Mouse (Mus musculus) lung, embryonic 16.5 days (tissue): ENCODE results near the gene Lsamp. TPM values are rescaled to one million over a fixed set of nuclear protein-coding genes. Genes with fewer than 3 reads are reported as not detected.

ENCODE experiments used
- ATAC-seq: fragments of 200-750 bp; cut with Nextera tagmentation; 2 replicates; pipeline ENCODE4 v1.8.0; 2017; ENCODE audit warnings: low read depth, mild to moderate bottlenecking, moderate library complexity
- H3K27ac ChIP-seq: fragments of 300-500 bp; sonication (generic); 2 replicates; pipeline ENCODE4 v1.5.1; 2014; ENCODE audit warnings: mild to moderate bottlenecking, control low read depth, low read length
- H3K27me3 ChIP-seq: fragments of 300-500 bp; sonication (generic); 2 replicates; pipeline ENCODE4 v1.6.1; 2014; ENCODE audit warnings: low read depth, low read length, mixed read lengths; ENCODE audit not compliant: control insufficient read depth, insufficient read depth
- H3K36me3 ChIP-seq: fragments of 300-500 bp; sonication (generic); 2 replicates; pipeline ENCODE4 v1.6.1; 2014; ENCODE audit warnings: low read length; ENCODE audit not compliant: control insufficient read depth, insufficient read depth
- H3K4me1 ChIP-seq: fragments of 300-500 bp; sonication (generic); replicated peaks from 2 replicates; pipeline ENCODE4 v1.6.1; 2014; ENCODE audit warnings: low read length, mixed read lengths; ENCODE audit not compliant: control insufficient read depth, insufficient read depth
- H3K4me2 ChIP-seq: fragments of 300-500 bp; sonication (generic); 2 replicates; pipeline ENCODE4 v1.6.1; 2014; ENCODE audit warnings: low read depth, low read length, control low read depth
- H3K4me3 ChIP-seq: fragments of 300-500 bp; sonication (generic); 2 replicates; pipeline ENCODE4 v1.5.1; 2014; ENCODE audit warnings: mild to moderate bottlenecking, low read length, control low read depth
- H3K9ac ChIP-seq: fragments of 300-500 bp; sonication (generic); 2 replicates; pipeline ENCODE4 v1.6.1; 2014; ENCODE audit warnings: low read length, control low read depth
- H3K9me3 ChIP-seq: fragments of 300-500 bp; sonication (generic); 2 replicates; pipeline ENCODE4 v1.6.1; 2016; ENCODE audit warnings: low read length; ENCODE audit not compliant: control insufficient read depth
- WGBS: fragments of 180-500 bp; shearing (Covaris S2); extraction: QIAGEN DNeasy Blood & Tissue Kit; methylation state at CpG from one replicate; pipeline ENCODE4 v1.1.7; 2014; 5-methylcytosine and 5-hydroxymethylcytosine counted together
- polyA plus RNA-seq: library from polyadenylated mRNA; unstranded; fragments of >200 nt; fragmentation: Nextera tagmentation; extraction: Ambion mirVana; gene quantifications from 2 replicates; pipeline ENCODE4 v1.2.1, GENCODE M21; 2015

Gene Lsamp
- polyA plus RNA-seq, 1 experiment from 2014 or later: 1.2 TPM

GRCm38 (mm10) chr16:42152640-42153039 lies 2168.5 kb downstream of the Lsamp start:
- H3K9ac ChIP-seq: peak overlapping the region; percentile 7; the same call in 1 of the 2 replicates
- H3K4me1 ChIP-seq: peaks cover 5% of the 10 kb centered on the region; the same call in 1 of the 2 replicates
- peak overlapping the region; percentile 45 for H3K4me2 ChIP-seq
- H3K27me3 ChIP-seq: no peaks in the 10 kb centered on the region
- ATAC-seq: peak; percentile 49; the same call in 1 of the 2 replicates
- no peak overlapping the region; the same call in 1 of the 2 replicates for H3K27ac ChIP-seq
- no peaks in the 10 kb centered on the region for H3K36me3 ChIP-seq
- WGBS: 16% methylated on average over 8 of the region's 8 CpGs
- H3K4me3 ChIP-seq: peak overlapping the region; percentile 19; the same call in 1 of the 2 replicates
- no peaks in the 10 kb centered on the region for H3K9me3 ChIP-seq

DNA sequence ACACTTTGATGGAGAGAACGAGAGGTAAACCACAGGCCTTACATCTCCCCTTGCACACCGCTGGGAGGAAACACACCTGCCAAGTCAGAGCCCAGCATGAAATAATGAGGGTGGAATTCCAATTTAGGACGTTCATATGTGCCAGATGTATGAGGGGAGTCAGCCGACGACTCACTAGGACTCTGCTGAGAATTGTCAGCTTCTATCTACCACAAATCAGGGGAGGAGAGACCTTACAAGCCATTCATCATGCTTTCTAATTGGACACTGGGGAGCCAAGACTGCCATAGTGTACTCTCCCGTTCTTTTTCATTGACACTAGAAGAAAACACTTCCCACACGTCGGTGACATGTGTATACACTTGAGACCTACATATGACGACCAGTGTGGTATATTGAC lies 2173.7 kb downstream of the Lsamp start:
- Histone ChIP-seq H3K27me3 (no peaks in the 10 kb centered on the region), H3K27ac (no peak overlapping the region), H3K36me3 (no peaks in the 10 kb centered on the region), H3K4me3 (no peak overlapping the region), H3K4me2 (no peak overlapping the region), H3K4me1 (0 out of 2 replicates have a peak, but pooled peaks cover under 1% of the 10 kb centered on the region), H3K9ac (no peak overlapping the region), H3K9me3 (no peaks in the 10 kb centered on the region)
- WGBS: 59% methylated on average over 9 of the region's 9 CpGs
- no peak for ATAC-seq

- ATAC-seq: 0 out of 2 replicates have a peak, but pooled peaks have one; percentile 34
- Histone ChIP-seq H3K9ac (no peak overlapping the region), H3K4me3 (no peak overlapping the region), H3K4me2 (no peak overlapping the region), H3K27me3 (no peaks in the 10 kb centered on the region; the same call in 1 of the 2 replicates), H3K9me3 (no peaks in the 10 kb centered on the region), H3K4me1 (no peaks in the 10 kb centered on the region), H3K27ac (no peak overlapping the region), H3K36me3 (no peaks in the 10 kb centered on the region)
Observed at GRCm38 (mm10) chr16:42164941-42165340, 2180.8 kb downstream of the Lsamp start.

GRCm38 (mm10) chr16:42168292-42168691 lies 2184.1 kb downstream of the Lsamp start:
- peak; percentile 43; the same call in 1 of the 2 replicates for ATAC-seq
- Histone ChIP-seq H3K4me1 (no peaks in the 10 kb centered on the region), H3K9ac (no peak overlapping the region), H3K9me3 (no peaks in the 10 kb centered on the region), H3K4me3 (no peak overlapping the region), H3K27me3 (no peaks in the 10 kb centered on the region; the same call in 1 of the 2 replicates), H3K36me3 (no peaks in the 10 kb centered on the region), H3K27ac (no peak overlapping the region), H3K4me2 (no peak overlapping the region)
- 62% methylated on average over 9 of the region's 9 CpGs for WGBS

GRCm38 (mm10) chr16:42169447-42170140 lies 2185.4 kb downstream of the Lsamp start:
- H3K9me3 ChIP-seq: no peaks in the 10 kb centered on the region

GRCm38 (mm10) chr16:42172476-42172875 lies 2188.3 kb downstream of the Lsamp start:
- H3K27me3 ChIP-seq: no peaks in the 10 kb centered on the region
- no peak overlapping the region for H3K9ac ChIP-seq
- WGBS: 26% methylated on average over 11 of the region's 11 CpGs
- H3K27ac ChIP-seq: no peak overlapping the region
- no peak overlapping the region for H3K4me2 ChIP-seq
- H3K4me1 ChIP-seq: no peaks in the 10 kb centered on the region
- ATAC-seq: peak; percentile 28; the same call in 1 of the 2 replicates
- H3K9me3 ChIP-seq: no peaks in the 10 kb centered on the region
- H3K4me3 ChIP-seq: no peak overlapping the region
- H3K36me3 ChIP-seq: no peaks in the 10 kb centered on the region

More at GRCm38 (mm10) chr16:42169447-42170140, 2185.4 kb downstream of the Lsamp start:
- Histone ChIP-seq H3K4me3 (no peak overlapping the region), H3K9ac (no peak overlapping the region), H3K27me3 (no peaks in the 10 kb centered on the region; the same call in 1 of the 2 replicates), H3K4me2 (no peak overlapping the region), H3K4me1 (no peaks in the 10 kb centered on the region), H3K36me3 (no peaks in the 10 kb centered on the region), H3K27ac (no peak overlapping the region)
- WGBS: 18% methylated on average over 8 of the region's 8 CpGs
- ATAC-seq: no peak; the same call in 1 of the 2 replicates

GRCm38 (mm10) chr16:42178866-42179265 lies 2194.7 kb downstream of the Lsamp start:
- WGBS: 55% methylated on average over 3 of the region's 3 CpGs
- H3K27me3 ChIP-seq: no peaks in the 10 kb centered on the region
- no peak for ATAC-seq
- no peak overlapping the region for H3K9ac ChIP-seq
- no peak overlapping the region for H3K4me2 ChIP-seq
- H3K36me3 ChIP-seq: no peaks in the 10 kb centered on the region
- H3K27ac ChIP-seq: no peak overlapping the region
- H3K9me3 ChIP-seq: no peaks in the 10 kb centered on the region
- H3K4me3 ChIP-seq: no peak overlapping the region
- H3K4me1 ChIP-seq: peaks cover 4% of the 10 kb centered on the region; the same call in 1 of the 2 replicates

DNA sequence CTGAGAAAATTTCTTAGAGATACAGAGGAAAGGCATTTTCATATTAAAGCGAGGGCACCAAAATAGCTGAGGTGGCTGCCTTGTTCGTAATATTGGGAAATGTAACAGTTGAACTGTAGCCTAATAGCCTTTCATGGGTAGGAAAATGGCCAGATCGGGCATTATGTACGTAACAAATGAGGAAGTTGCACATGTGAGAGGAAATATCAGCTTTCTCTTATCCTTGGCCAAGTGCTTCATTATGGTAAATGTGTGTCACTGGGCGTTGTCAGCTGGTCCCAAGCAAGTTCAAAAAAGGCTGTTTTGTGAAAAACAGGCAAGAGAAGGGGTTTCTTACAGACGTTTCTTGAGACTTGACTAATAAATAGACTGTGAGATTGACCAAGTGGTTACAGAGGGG lies 2195.9 kb downstream of the Lsamp start:
- Histone ChIP-seq H3K27me3 (no peaks in the 10 kb centered on the region), H3K9me3 (no peaks in the 10 kb centered on the region), H3K36me3 (no peaks in the 10 kb centered on the region), H3K4me1 (peaks cover 4% of the 10 kb centered on the region; the same call in 1 of the 2 replicates), H3K4me3 (no peak overlapping the region), H3K27ac (no peak overlapping the region), H3K9ac (no peak overlapping the region), H3K4me2 (peak overlapping the region; percentile 32; the same call in 1 of the 2 replicates)
- WGBS: 49% methylated on average over 6 of the region's 6 CpGs
- ATAC-seq: peak; percentile 28; the same call in 1 of the 2 replicates

DNA sequence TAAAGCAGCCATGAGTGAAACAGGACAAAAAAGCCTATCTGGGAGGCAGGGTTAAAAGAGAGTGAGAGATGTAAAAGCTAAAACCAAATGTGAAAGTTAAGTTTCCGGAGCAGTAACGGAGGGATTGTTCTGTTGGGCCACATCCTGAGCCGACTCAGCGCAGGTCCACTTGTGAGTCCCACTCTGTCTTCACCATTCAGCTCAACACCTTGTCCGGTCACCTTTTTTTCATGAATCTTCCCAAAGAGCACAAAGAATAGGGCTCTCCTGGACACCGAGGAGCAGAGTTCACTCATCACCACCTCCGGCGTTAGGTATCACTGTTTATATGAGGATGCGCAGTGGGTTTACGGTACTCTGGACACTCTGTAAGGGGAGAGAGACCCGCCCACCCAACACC lies 2196.3 kb downstream of the Lsamp start:
- H3K4me1 ChIP-seq: peaks cover 4% of the 10 kb centered on the region; the same call in 1 of the 2 replicates
- H3K27ac ChIP-seq: no peak overlapping the region
- no peaks in the 10 kb centered on the region for H3K9me3 ChIP-seq
- ATAC-seq: no peak; the same call in 1 of the 2 replicates
- no peaks in the 10 kb centered on the region for H3K27me3 ChIP-seq
- H3K4me3 ChIP-seq: no peak overlapping the region; the same call in 1 of the 2 replicates
- no peak overlapping the region for H3K9ac ChIP-seq
- H3K4me2 ChIP-seq: peak overlapping the region; percentile 32
- H3K36me3 ChIP-seq: no peaks in the 10 kb centered on the region
- WGBS: 73% methylated on average over 11 of the region's 11 CpGs
